Mouse (Mus musculus) kidney, adult 18-20 months (tissue): ENCODE measurements at regions not wholly inside any gene's neighbourhood (a gene's known extent, or its start where the extent isn't known, plus 50 kb on each side); places are given as distances from the start of the nearest gene placed in this dataset.

Experiments used
- DNase-seq: peaks from one replicate; pipeline ENCODE4 v3.0.0; 2021

- no peak for DNase-seq
Measured at GRCm38 (mm10) chr6:111911997-111912396, 361.6 kb upstream of the Lmcd1 start.

GRCm38 (mm10) chr6:111913771-111914405 is 359.7 kb upstream of the Lmcd1 start:
- DNase-seq: no peak

GRCm38 (mm10) chr6:111917248-111917721 is 356.3 kb upstream of the Lmcd1 start:
- no peak for DNase-seq

- no peak for DNase-seq
Measured at GRCm38 (mm10) chr6:111917868-111918597, 355.5 kb upstream of the Lmcd1 start.

- no peak for DNase-seq
Measured at GRCm38 (mm10) chr6:111932596-111932995, 341.0 kb upstream of the Lmcd1 start.

GRCm38 (mm10) chr6:111954401-111954800 is 319.2 kb upstream of the Lmcd1 start:
- no peak for DNase-seq

- DNase-seq: no peak
Measured at GRCm38 (mm10) chr6:111965766-111966165, 307.8 kb upstream of the Lmcd1 start.

GRCm38 (mm10) chr6:111985452-111985851 is 288.1 kb upstream of the Lmcd1 start:
- no peak for DNase-seq

- no peak for DNase-seq
Measured at GRCm38 (mm10) chr6:111995823-111996222, 277.7 kb upstream of the Lmcd1 start.

GRCm38 (mm10) chr6:112003784-112004471 is 269.6 kb upstream of the Lmcd1 start:
- no peak for DNase-seq

- DNase-seq: no peak
Measured at GRCm38 (mm10) chr6:112026261-112027205, 247.0 kb upstream of the Lmcd1 start.

- no peak for DNase-seq
Measured at GRCm38 (mm10) chr6:112050548-112051184, 222.9 kb upstream of the Lmcd1 start.

GRCm38 (mm10) chr6:112052193-112052592 is 221.4 kb upstream of the Lmcd1 start:
- no peak for DNase-seq

GRCm38 (mm10) chr6:112057895-112058294 is 215.7 kb upstream of the Lmcd1 start:
- DNase-seq: no peak

GRCm38 (mm10) chr6:112062956-112063355 is 210.6 kb upstream of the Lmcd1 start:
- no peak for DNase-seq

GRCm38 (mm10) chr6:112090597-112090996 is 183.0 kb upstream of the Lmcd1 start:
- DNase-seq: no peak

- peak; percentile 36 for DNase-seq
Measured at GRCm38 (mm10) chr6:112091125-112091763, 182.3 kb upstream of the Lmcd1 start.

- no peak for DNase-seq
Measured at GRCm38 (mm10) chr6:112093300-112093699, 180.3 kb upstream of the Lmcd1 start.

- DNase-seq: no peak
Measured at GRCm38 (mm10) chr6:112097699-112098098, 175.9 kb upstream of the Lmcd1 start.

- DNase-seq: no peak
Measured at GRCm38 (mm10) chr6:112108651-112109050, 164.9 kb upstream of the Lmcd1 start.

GRCm38 (mm10) chr6:112119180-112119579 is 154.4 kb upstream of the Lmcd1 start:
- DNase-seq: no peak

- DNase-seq: no peak
Measured at GRCm38 (mm10) chr6:112133522-112133921, 140.0 kb upstream of the Lmcd1 start.
